Mouse (Mus musculus) lung, adult 18-20 months (tissue): ENCODE measurements around the gene Gm45716.
"Not testable (repeated sequence)": the region's sequence is repeated elsewhere in the genome, so short reads cannot be mapped to it uniquely, and the experiment has no call there.

Source experiments
- DNase-seq, 2 experiments: peaks; one replicate each; pipeline ENCODE4 v3.0.0; 2022; ENCODE audit warnings: mixed read lengths in 2 of 2

The Gm45716 gene

GRCm38 (mm10) chr11:90251923-90252322 lies 64.4 kb downstream of the Gm45716 start:
- DNase-seq = no peak

DNA sequence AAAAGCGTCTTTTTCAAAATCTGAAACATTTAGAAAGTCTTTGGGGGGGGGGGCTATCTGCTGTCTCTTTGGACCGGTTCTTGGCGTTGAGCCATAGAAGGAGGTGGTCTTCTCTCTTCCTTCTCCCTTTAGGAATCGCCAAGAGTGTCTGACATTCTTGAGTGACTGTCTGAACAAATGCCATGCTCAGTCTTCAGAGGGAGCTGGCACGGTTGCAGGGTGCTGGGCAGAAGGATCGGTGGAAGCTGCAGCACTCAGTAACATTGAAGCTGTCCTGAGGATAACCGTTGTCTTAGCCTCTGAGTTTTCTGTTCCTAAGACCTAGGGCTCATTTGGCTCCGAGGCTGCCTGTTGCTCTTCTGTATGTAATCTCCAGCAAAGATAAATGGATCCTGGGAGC lies 64.9 kb downstream of the Gm45716 start:
- no peak for DNase-seq

GRCm38 (mm10) chr11:90254536-90254935 lies 67.1 kb downstream of the Gm45716 start:
- DNase-seq = no peak

GRCm38 (mm10) chr11:90255687-90256086 lies 68.2 kb downstream of the Gm45716 start:
- DNase-seq = no peak

DNA sequence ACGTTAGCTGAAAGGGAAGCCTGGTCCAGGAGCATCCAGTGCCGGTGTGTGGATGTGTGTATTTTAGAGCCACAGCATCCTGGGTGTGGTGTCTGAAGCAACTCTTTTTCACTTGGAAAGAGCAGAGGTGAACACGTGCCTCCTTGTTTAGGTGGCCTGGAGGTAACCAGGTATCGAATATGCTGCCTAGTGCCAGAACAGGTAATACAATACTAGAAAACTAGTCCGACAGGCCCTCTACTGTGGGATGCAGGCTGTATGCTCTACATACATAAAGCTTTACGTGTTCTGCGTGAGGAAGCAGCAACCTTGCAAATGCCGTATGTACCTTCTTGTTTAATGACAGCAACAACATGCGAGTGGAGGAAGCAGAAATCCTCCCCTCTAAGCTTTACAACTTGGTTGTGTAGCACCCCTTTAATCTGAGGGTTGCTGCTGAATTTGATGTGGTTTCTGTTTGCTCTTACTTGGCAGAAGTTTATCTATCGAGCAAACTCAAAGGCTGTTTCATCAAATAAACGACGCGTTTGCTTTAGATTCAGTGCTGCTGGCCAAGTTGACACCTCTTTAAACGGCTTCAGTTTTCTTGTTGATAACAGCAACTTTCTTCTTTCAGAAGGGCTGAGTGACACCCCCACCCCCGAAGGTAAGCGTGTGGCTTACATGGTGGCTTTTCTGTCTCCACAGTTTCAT lies 69.5 kb downstream of the Gm45716 start:
- peak in 1 of 2 experiments; percentile 44 for DNase-seq

DNA sequence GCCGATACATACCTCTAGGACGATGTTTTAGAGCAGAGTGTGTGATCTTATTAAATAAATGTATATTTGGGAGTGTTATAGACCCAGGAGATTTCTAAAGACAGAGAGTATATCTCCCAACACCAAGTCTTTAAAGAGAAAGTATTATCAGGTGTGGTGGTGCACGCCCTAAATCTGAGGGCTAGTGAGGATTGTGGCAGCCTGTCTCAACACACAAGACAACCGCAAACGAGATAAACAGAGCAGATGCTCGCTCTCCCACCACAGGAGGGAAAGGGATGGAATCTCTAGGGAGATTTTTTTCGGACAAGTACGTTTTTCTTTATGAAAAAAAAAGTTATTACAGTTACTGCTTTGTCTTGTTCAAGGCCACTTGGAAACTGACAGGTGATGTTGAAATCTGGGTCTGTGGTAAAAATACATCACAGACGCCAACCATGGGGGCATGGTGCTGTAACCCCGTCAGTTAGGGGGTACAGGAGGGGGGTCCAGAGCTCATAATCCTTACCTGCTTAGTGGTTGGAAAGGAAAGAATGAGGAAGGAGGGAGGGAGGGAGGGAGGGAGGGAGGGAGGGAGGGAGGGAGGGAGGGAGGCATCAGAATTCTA lies 70.9 kb downstream of the Gm45716 start:
- no peak for DNase-seq

DNA sequence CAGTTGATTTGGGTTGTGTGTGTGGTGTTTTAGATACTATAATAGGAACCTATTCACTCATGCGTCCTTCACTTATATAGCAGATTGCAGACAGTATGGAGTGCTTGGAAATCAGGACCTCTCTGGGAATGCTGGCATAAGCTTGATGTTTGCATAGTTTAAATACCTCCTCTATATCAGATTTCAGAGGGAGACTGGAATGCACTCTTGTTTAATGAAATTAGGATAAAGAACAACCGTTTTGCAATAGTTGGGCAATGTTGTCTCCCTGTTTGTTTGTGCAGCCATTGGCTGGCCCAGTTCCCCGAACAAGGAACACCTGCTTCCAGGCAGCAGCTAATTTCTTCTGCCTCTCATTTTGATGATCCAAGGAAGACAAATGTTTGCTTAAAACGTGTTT lies 71.6 kb downstream of the Gm45716 start:
- peak; percentile 71 to 73 for DNase-seq

- no peak for DNase-seq
These were observed 72.3 kb downstream of the Gm45716 start for GRCm38 (mm10) chr11:90259826-90260225.

GRCm38 (mm10) chr11:90264180-90264579 lies 76.7 kb downstream of the Gm45716 start:
- no peak for DNase-seq

DNA sequence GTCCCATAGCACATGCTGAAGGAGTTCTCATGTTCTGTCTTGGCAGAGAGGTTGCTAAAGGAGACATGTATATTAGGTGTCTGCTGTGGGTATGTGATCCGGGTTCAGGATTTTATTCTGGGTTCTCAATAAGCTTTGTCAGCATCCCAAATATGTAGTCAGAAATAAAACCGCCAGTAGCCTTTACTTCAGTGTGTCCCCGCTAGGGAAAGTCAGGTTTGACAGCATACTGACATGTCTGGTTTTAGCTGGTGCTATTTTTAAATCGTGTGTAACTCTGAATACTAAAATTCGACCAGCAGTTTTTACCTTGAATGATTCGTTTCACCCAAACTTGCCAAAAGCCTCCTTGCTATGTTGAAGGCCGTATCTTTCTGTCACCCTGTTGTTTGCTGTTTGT lies 78.1 kb downstream of the Gm45716 start:
- DNase-seq = no peak

DNA sequence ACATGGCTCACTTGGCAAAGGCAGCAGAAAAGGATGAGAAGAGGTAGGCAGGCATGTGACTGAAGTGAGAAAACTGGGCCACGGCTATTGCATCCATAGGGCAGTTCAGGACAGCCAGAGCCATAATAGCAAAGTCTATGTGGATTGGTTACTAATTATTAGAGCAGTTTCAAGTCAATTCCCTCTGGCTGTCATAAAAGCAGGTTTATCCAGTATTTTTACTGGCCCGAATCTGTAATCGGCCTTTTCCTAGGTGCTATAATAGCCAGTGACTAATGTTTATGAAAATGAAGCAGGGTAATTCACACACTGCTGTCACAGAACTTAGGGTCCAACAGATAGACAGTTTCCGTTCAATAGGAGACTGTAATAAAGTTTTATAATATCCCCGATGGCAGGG lies 81.5 kb downstream of the Gm45716 start:
- no peak for DNase-seq

- DNase-seq = no peak
These were observed 82.1 kb downstream of the Gm45716 start for GRCm38 (mm10) chr11:90269398-90270123.

DNA sequence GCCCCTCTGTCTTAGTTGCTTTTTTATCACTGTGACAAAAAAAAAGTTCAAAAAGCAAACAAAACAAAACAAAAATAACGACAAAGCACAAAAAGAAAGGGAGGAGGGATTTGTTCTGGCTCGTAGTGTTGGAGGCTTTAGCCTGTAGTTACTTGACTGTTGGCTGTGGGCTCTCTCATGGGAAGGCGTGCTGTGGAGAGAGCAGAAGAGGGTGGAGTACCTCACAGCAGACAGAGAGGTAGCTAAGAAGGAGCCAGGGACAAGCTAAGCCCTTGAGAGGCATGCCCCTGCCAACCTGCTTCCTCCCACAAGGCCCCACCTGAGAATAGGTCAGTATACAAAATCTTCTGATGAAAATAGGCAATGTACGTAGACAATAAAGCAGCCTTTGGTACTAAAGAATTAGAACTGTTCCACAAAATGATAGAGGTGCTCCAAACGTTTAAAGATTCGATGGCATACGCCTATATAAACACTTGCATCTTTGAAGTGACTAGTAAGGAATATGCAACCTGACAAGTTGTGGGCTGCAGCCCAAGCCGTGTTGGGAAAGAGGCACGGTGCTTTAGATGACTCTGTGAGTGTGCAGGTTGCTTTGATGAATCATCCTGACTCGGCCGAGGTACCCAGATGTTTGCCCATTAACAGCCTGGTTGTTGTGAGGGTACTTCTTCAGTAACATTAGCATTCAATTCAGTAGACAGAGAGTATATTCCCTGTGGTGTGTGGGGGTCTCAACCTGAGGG lies 82.8 kb downstream of the Gm45716 start:
- no peak for DNase-seq

GRCm38 (mm10) chr11:90274187-90274586 lies 86.7 kb downstream of the Gm45716 start:
- DNase-seq = no peak

- peak; percentile 21 to 27 for DNase-seq
These were observed 88.2 kb downstream of the Gm45716 start for GRCm38 (mm10) chr11:90275663-90276062.

- DNase-seq = no peak
These were observed 88.7 kb downstream of the Gm45716 start for GRCm38 (mm10) chr11:90276150-90276549.

DNA sequence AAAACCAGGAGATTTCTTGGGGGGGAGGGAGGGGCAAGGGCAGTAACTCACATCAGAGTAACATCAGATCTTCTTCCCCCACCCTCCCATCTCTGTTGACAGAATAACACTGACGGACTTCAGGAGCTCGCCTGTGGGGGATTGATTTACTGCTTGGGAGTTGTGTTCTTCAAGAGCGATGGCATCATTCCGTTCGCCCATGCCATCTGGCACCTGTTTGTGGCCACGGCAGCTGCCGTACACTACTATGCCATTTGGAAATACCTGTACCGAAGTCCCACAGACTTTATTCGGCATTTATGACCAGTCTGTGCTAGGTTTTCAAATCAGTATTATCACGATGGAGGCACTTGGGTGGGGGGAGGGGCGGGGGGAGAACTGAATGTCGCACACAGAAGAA lies 89.1 kb downstream of the Gm45716 start:
- DNase-seq = no peak

- no peak for DNase-seq
These were observed 92.6 kb downstream of the Gm45716 start for GRCm38 (mm10) chr11:90280069-90280468.

DNA sequence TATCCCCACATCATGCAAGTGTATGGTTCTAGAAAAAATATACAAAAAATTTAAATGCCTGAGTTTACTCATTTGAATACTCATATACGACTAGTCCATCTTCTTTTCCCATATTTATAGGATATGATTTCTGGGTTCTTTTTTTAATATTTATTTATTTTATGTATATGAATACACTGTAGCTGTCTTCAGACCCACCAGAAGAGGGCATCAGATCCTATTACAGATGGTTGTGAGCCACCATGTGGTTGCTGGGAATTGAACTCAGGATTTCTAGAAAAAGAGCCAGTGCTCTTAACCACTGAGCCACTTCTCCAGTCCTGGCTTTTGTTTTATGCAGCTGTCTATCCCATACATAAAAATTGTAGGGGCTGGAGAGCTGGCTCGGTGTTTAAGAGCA lies 94.5 kb downstream of the Gm45716 start:
- not testable (repeated sequence) for DNase-seq

DNA sequence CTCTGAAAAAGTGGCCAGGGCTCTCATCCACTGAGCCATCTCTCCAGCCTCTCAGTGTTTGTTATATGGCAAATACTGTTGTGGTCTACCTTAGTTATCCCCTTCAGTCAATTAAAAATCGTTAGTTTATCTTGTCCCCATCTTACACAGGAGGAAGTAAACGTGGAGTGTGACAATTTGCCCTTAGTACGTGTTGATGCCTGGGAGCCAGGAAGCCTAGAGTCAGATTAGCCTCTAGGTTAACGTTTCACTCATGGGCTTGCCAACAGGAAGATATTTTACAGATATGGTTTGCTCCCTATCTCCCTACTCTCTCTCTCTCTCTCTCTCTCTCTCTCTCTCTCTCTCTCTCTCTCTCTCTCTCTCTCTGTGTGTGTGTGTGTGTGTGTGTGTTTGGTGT lies 95.7 kb downstream of the Gm45716 start:
- DNase-seq = no peak

DNA sequence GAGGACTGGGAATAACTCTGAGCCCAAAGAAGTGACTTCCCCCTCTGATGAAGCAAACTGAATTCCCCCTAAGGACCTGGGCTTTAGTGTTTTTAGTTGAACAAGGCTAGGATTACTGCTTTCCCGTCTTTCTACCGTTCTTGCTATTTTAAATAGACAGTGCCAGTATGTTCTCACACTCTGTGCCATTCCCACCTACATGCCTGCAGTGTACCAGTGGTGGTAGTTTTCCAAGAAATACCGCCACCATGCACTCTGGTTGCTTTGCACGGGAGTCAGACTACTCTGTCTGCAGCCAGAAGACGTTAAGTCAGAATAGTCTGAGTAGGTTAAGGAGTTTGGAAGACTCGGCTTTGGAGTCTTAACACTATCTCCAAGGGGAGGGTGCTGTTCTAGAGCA lies 96.1 kb downstream of the Gm45716 start:
- DNase-seq = no peak

- no peak for DNase-seq
These were observed 96.6 kb downstream of the Gm45716 start for GRCm38 (mm10) chr11:90284079-90284478.

- no peak for DNase-seq
These were observed 97.1 kb downstream of the Gm45716 start for GRCm38 (mm10) chr11:90284623-90285022.
